Mouse (Mus musculus) cerebellum, adult 2 months (tissue): ENCODE data around the gene Fam222b.

ENCODE experiments used
- CTCF ChIP-seq: fragments of 200-500 bp; IDR thresholded peaks from 2 replicates; pipeline ENCODE4 v1.5.1; 2011; ENCODE audit warnings: low read depth, mild to moderate bottlenecking, control low read depth, low read length, moderate library complexity, borderline replicate concordance; ENCODE audit not compliant: insufficient read depth
- POLR2A ChIP-seq: fragments of 200-500 bp; IDR thresholded peaks from 2 replicates; pipeline ENCODE4 v1.6.1; 2011; ENCODE audit warnings: low read length, control low read depth, borderline replicate concordance; ENCODE audit not compliant: insufficient read depth

DNA sequence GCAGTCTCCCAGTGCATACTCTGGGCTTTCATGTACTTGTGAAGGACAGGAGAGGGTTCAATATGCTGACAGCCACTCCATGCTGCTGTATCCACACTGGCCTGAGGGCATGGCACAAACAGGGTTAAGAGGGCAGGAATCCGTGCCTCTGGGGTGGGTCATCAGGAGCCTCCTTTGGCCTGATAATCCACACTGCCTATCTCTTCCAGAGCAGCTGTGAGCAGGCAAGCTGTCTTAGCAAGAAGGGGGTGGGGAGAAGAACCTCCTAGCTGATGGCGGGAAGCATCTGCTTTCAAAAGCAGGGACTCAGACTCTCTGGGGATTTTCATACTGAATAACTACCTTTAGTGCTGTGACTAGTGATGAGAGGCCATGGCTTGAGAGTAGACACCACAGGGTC is 28.6 kb upstream of the Fam222b start:
- TF ChIP-seq CTCF (no peak), POLR2A (no peak)
